Mouse (Mus musculus): ENCODE results near the gene Gart.

Gene Gart

GRCm38 (mm10) chr16:91646681-91647419, at the start of gene Gart:
Gene Gart (minus strand): TSS chr16:91646952.
- DNase-seq (ENCODE audit: low read depth) = peak; percentile 84

GRCm38 (mm10) chr16:91695108-91695755, 48.5 kb upstream of the Gart start:
- no peak for DNase-seq (ENCODE audit: low read depth)

GRCm38 (mm10) chr16:91694455-91695084, 47.8 kb upstream of the Gart start:
- peak; percentile 71 for DNase-seq (ENCODE audit: low read depth)

- DNase-seq (ENCODE audit: low read depth) = no peak
These were observed 43.0 kb upstream of the Gart start for GRCm38 (mm10) chr16:91689791-91690190.

- peak; percentile 83 for DNase-seq (ENCODE audit: low read depth)
These were observed 42.0 kb upstream of the Gart start, which contains the start of gene Donson for GRCm38 (mm10) chr16:91688619-91689334. Gene Donson (minus strand): TSS chr16:91688770.

- no peak for DNase-seq (ENCODE audit: low read depth)
These were observed 41.4 kb upstream of the Gart start for GRCm38 (mm10) chr16:91688023-91688618.

GRCm38 (mm10) chr16:91686369-91686768, 39.6 kb upstream of the Gart start:
- DNase-seq (ENCODE audit: low read depth) = no peak

- DNase-seq (ENCODE audit: low read depth) = peak; percentile 52
These were observed 38.8 kb upstream of the Gart start for GRCm38 (mm10) chr16:91685526-91685925.

GRCm38 (mm10) chr16:91680656-91681055, 33.9 kb upstream of the Gart start:
- DNase-seq (ENCODE audit: low read depth) = no peak

- DNase-seq (ENCODE audit: low read depth) = no peak
These were observed 31.6 kb upstream of the Gart start for GRCm38 (mm10) chr16:91678147-91678911.

GRCm38 (mm10) chr16:91674500-91674899, 27.7 kb upstream of the Gart start:
- no peak for DNase-seq (ENCODE audit: low read depth)

GRCm38 (mm10) chr16:91663795-91664194, 17.0 kb upstream of the Gart start:
- no peak for DNase-seq (ENCODE audit: low read depth)

- no peak for DNase-seq (ENCODE audit: low read depth)
These were observed 15.6 kb upstream of the Gart start for GRCm38 (mm10) chr16:91662336-91662735.

GRCm38 (mm10) chr16:91661397-91661796, 14.6 kb upstream of the Gart start:
- no peak for DNase-seq (ENCODE audit: low read depth)

- DNase-seq (ENCODE audit: low read depth) = no peak
These were observed 13.0 kb upstream of the Gart start for GRCm38 (mm10) chr16:91659798-91660197.

- no peak for DNase-seq (ENCODE audit: low read depth)
These were observed 11.7 kb upstream of the Gart start for GRCm38 (mm10) chr16:91658471-91658870.

- DNase-seq (ENCODE audit: low read depth) = no peak
These were observed 10.5 kb upstream of the Gart start for GRCm38 (mm10) chr16:91657285-91657684.

GRCm38 (mm10) chr16:91655285-91655684, 8.5 kb upstream of the Gart start:
- no peak for DNase-seq (ENCODE audit: low read depth)

- DNase-seq (ENCODE audit: low read depth) = no peak
These were observed 5.4 kb upstream of the Gart start for GRCm38 (mm10) chr16:91652191-91652590.

GRCm38 (mm10) chr16:91649781-91650180, 3.0 kb upstream of the Gart start:
- DNase-seq (ENCODE audit: low read depth) = no peak

- no peak for DNase-seq (ENCODE audit: low read depth)
These were observed 2.5 kb upstream of the Gart start for GRCm38 (mm10) chr16:91649246-91649645.

Data from c-Kit-positive CD71-negative TER-119-negative erythroid progenitor cells, embryonic 14.5 days (primary cell).